Mouse (Mus musculus) testis, adult 2 months (tissue): ENCODE measurements around the gene Mymx. TPM values are rescaled to one million over a fixed set of nuclear protein-coding genes. Genes with fewer than 3 reads are reported as not detected.
"Not testable (repeated sequence)": the region's sequence is repeated elsewhere in the genome, so short reads cannot be mapped to it uniquely, and the experiment has no call there.

Experiments
- H3K27ac ChIP-seq: fragments of 200-500 bp; 2 replicates; pipeline ENCODE4 v1.5.1; 2012; ENCODE audit warnings: low read depth, low read length; ENCODE audit not compliant: control insufficient read depth, insufficient read depth
- H3K27me3 ChIP-seq: fragments of 200-500 bp; 2 replicates; pipeline ENCODE4 v1.6.1; 2012; ENCODE audit warnings: mild to moderate bottlenecking, low read length, moderate library complexity; ENCODE audit not compliant: control insufficient read depth, insufficient read depth
- H3K36me3 ChIP-seq: fragments of 200-500 bp; 2 replicates; pipeline ENCODE4 v1.6.1; 2012; ENCODE audit warnings: mild to moderate bottlenecking, low read length; ENCODE audit not compliant: control insufficient read depth, insufficient read depth
- H3K4me1 ChIP-seq: fragments of 200-500 bp; 2 replicates; pipeline ENCODE4 v1.6.1; 2012; ENCODE audit warnings: low read length; ENCODE audit not compliant: control insufficient read depth, insufficient read depth
- H3K4me3 ChIP-seq: fragments of 200-500 bp; 2 replicates; pipeline ENCODE4 v1.5.1; 2012; ENCODE audit warnings: low read depth, mild to moderate bottlenecking, low read length, moderate library complexity, mixed read lengths; ENCODE audit not compliant: control insufficient read depth
- CTCF ChIP-seq: fragments of 200-500 bp; IDR thresholded peaks from 2 replicates; pipeline ENCODE4 v1.5.1; 2012; ENCODE audit warnings: low read depth, mild to moderate bottlenecking, inconsistent platforms, low read length, moderate library complexity; ENCODE audit not compliant: control insufficient read depth, insufficient read depth, insufficient replicate concordance
- POLR2A ChIP-seq: fragments of 200-500 bp; IDR thresholded peaks from 2 replicates; pipeline ENCODE4 v1.6.1; 2012; ENCODE audit warnings: low read depth, mild to moderate bottlenecking, inconsistent platforms, low read length, moderate library complexity; ENCODE audit not compliant: control insufficient read depth
- polyA plus RNA-seq: library from polyadenylated mRNA; depleted of rRNA; stranded (reverse); fragments of >200 nt; gene quantifications from 2 replicates; pipeline ENCODE4 v1.2.3, GENCODE M21; 2012

Gene Mymx
- polyA plus RNA-seq, 1 experiment: 3.4 TPM

DNA sequence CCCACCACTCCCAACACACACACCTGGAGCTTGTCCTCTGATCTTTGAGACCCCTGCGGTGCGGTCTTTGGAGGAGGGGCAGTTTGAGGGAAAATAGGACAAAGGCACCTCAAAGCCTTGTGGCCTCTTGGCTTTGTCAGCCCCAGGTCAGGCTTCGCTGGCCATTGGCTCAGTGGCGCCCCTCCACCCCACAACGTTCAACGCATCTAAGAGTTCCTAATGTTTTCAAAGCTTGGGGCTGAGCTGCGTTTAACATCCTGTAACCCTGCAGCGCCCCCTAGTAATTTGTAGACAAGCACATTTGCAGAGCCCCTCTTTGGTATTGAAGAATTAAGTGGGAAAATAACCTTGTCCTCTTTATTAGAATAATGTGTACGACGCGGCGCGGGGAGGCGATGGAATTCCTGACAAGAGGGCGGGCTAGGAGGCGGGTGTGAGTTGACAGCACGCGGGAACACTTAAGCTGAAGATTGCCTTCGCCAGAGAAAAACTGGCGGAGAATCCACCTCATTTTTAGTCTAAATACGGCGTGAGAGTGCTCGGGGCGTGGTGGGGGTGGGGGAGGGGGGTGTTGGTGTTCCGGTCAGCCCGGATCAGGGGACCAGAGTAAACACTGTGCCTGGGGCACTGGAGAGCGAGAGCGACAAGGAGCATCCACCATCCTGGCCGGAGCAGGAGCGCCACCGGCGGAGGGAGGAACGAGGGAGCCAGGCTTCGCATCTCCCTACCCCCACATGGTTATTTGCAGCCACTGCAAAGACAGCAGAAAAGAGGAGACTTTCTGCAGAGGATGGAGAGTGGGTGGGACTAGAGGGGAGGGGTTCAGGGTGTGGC lies 28.2 kb upstream of the Mymx start:
- Histone ChIP-seq H3K36me3 (no peaks in the 10 kb centered on the region; the same call in 1 of the 2 replicates), H3K27me3 (no peaks in the 10 kb centered on the region), H3K27ac (no peak overlapping the region), H3K4me1 (peaks cover 19% of the 10 kb centered on the region), H3K4me3 (no peak overlapping the region; the same call in 1 of the 2 replicates)
- TF ChIP-seq POLR2A (no peak), CTCF (no peak)

DNA sequence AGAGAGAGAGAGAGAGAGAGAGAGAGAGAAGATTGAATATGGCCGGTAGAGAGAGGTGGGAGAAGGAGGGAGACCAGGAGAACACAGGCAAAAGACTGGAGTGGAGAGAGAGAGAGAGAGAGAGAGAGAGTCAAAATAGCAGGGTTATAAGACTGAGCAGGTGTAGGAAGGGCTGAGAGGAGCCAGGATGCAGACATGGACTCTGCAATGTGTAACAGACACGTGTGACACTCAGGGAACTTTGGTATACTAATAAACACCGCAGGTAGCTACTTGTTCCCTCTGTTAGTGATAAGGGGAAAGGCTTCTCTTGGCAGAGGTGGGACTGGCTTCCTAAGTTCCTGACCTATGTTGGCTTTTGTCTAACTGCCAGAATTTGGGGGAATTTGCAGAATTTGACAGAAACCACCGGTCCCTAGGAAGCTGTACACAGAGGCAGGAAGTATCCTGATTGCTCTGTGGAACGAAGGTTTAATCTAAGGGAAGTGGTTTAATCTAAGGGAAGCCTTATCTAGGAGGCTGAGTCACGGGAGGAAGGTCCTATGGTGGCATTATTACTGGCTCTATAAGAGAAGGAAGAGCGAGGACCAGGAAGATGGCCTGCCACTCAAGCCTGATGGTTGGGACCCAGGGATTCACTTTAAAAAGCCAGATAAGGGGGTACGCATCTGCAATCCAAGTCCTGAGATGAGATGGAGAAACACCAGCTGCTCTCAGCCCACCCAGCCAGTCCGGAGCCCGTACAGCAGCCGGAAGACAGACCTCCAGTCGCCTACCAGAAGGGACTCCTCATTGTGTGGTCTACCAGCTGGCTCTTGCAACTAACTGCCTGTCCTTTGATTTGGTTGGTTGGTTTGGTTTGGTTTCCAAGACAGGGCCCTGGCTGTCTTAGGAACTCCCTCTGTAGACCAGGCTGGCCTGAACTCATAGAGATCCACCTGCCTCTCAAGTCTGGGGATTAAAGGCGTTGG lies 27.3 kb upstream of the Mymx start:
- Histone ChIP-seq H3K27me3 (no peaks in the 10 kb centered on the region), H3K27ac (no peak overlapping the region), H3K4me3 (no peak overlapping the region), H3K36me3 (no peaks in the 10 kb centered on the region), H3K4me1 (peaks cover 19% of the 10 kb centered on the region)
- no peak for TF ChIP-seq POLR2A

DNA sequence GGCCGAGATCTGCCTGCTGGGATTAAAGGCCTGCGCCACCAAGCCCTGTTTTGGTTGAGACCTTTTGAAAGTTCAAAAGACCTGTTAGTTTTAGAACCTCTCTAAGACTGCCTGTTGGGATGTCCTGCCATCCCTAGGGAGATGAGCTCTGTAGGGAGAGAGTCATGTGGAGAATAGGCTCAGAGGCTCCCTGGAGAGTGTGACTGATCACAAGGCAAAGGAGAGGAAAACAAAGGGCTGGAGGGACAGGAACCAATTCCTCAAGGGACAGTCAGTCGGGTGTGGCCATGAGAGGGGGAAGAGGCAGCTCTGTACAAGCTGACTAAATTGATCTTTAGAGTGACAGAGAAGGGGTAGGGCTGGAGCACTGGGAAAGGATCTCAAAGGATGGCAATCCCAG lies 26.3 kb upstream of the Mymx start:
- Histone ChIP-seq H3K27me3 (no peaks in the 10 kb centered on the region), H3K4me3 (no peak overlapping the region), H3K27ac (no peak overlapping the region), H3K36me3 (no peaks in the 10 kb centered on the region), H3K4me1 (peaks cover 19% of the 10 kb centered on the region)
- TF ChIP-seq CTCF: no peak
- no peak for TF ChIP-seq POLR2A

DNA sequence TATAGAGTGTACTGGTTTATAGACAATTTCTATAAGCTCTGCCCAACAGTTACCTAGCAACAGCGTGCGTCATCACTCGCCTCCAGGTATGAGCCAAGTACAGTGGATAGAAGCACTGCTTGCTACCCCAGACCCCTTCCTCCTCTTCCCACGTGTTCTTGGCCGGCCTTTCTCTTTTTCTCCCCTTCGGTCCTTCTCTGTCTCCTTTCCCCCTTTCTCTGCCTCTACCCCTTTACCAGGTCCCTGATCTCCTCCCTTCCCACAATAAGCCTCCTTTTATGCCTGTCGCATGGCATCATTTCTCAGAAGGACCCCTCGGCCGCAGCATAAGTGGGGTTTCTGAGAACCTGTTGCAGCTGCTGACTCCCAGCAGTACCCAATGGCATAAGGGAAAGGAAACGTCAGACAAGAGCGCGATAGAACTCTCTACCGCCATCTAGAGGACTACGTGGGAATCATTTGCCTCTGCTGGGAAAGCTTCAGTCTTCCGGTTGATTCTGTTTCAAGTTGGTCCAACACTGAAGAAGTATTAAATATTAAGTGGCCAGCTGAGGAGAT lies 24.8 kb upstream of the Mymx start:
- TF ChIP-seq POLR2A: no peak
- peak; percentile 69; the same call in 1 of the 2 replicates for TF ChIP-seq CTCF
- Histone ChIP-seq H3K27me3 (no peaks in the 10 kb centered on the region), H3K4me1 (peaks cover 19% of the 10 kb centered on the region), H3K4me3 (peak overlapping the region; percentile 72), H3K36me3 (no peaks in the 10 kb centered on the region), H3K27ac (no peak overlapping the region)

GRCm38 (mm10) chr17:45623425-45623824 lies 21.5 kb upstream of the Mymx start:
- peaks cover 26% of the 10 kb centered on the region for H3K4me1 ChIP-seq
- H3K27ac ChIP-seq, H3K27me3 ChIP-seq, H3K4me3 ChIP-seq, H3K36me3 ChIP-seq: not testable (repeated sequence)

GRCm38 (mm10) chr17:45619386-45620256 lies 17.7 kb upstream of the Mymx start:
- Histone ChIP-seq H3K27ac (peak overlapping the region; percentile 44), H3K4me3 (peak overlapping the region; percentile 44)
- no peak for TF ChIP-seq CTCF
- no peak for TF ChIP-seq POLR2A

DNA sequence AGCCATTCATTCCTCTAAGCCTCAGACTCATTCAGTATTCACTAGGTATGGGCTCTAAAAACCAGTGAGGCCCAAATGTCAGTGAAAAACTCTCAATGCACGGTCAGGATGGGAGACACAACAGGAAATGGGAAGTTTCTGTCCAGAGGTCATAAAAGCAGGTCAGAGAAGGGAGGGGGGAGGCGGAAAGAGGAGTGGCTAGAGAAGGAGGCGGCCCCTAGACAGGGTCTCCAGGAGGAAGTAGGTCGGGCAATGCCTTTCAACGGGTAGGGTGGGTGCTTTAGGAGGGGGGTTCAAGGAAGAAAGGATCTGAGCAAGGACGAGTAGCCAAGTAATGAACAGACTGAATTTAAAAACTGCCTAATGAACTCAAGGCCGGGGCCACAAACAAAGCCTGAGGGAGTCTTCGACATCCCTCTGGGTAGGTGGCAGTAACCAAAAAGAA lies 17.1 kb upstream of the Mymx start:
- Histone ChIP-seq H3K36me3 (no peaks in the 10 kb centered on the region), H3K27me3 (no peaks in the 10 kb centered on the region), H3K4me3 (peak overlapping the region; percentile 44), H3K4me1 (peaks cover 14% of the 10 kb centered on the region), H3K27ac (peak overlapping the region; percentile 44; the same call in 1 of the 2 replicates)
- TF ChIP-seq CTCF (no peak), POLR2A (no peak)

More at GRCm38 (mm10) chr17:45619386-45620256, 17.7 kb upstream of the Mymx start:
- H3K4me1 ChIP-seq: peaks cover 14% of the 10 kb centered on the region
- H3K27me3 ChIP-seq: no peaks in the 10 kb centered on the region
- no peaks in the 10 kb centered on the region for H3K36me3 ChIP-seq
